Mouse (Mus musculus) midbrain, embryonic 12.5 days (tissue): ENCODE results near the gene Gm5134. TPM values are rescaled to one million over a fixed set of nuclear protein-coding genes. Genes with fewer than 3 reads are reported as not detected.

ENCODE experiments used
- ATAC-seq: fragments of 200-750 bp; cut with Nextera tagmentation; 2 replicates; pipeline ENCODE4 v1.8.0; 2017; ENCODE audit warnings: low read depth, moderate TSS enrichment, moderate library complexity; ENCODE audit not compliant: low FRiP score
- H3K27ac ChIP-seq: fragments of 300-500 bp; sonication (generic); replicated peaks from 2 replicates; pipeline ENCODE4 v1.5.1; 2016; ENCODE audit warnings: mild to moderate bottlenecking
- H3K27me3 ChIP-seq: fragments of 300-500 bp; sonication (generic); 2 replicates; pipeline ENCODE4 v1.6.1; 2016; ENCODE audit warnings: mild to moderate bottlenecking
- H3K36me3 ChIP-seq: fragments of 300-500 bp; sonication (generic); 2 replicates; pipeline ENCODE4 v1.6.1; 2016
- H3K4me1 ChIP-seq: fragments of 300-500 bp; sonication (generic); 2 replicates; pipeline ENCODE4 v1.6.1; 2016
- H3K4me2 ChIP-seq: fragments of 300-500 bp; sonication (generic); replicated peaks from 2 replicates; pipeline ENCODE4 v1.6.1; 2016; ENCODE audit warnings: mild to moderate bottlenecking, moderate library complexity
- H3K4me3 ChIP-seq: fragments of 300-500 bp; sonication (generic); 2 replicates; pipeline ENCODE4 v1.5.1; 2016; ENCODE audit warnings: mild to moderate bottlenecking
- H3K9ac ChIP-seq: fragments of 300-500 bp; sonication (generic); replicated peaks from 2 replicates; pipeline ENCODE4 v1.6.1; 2016; ENCODE audit warnings: mild to moderate bottlenecking, moderate library complexity
- H3K9me3 ChIP-seq: fragments of 300-500 bp; sonication (generic); 2 replicates; pipeline ENCODE4 v1.6.1; 2016; ENCODE audit warnings: mild to moderate bottlenecking
- WGBS: fragments of 180-500 bp; shearing (Covaris S2); methylation state at CpG from one replicate; pipeline ENCODE4 v1.1.7; 2016; 5-methylcytosine and 5-hydroxymethylcytosine counted together
- polyA plus RNA-seq: library from polyadenylated mRNA; unstranded; fragments of >200 nt; fragmentation: Nextera tagmentation; extraction: Ambion mirVana; gene quantifications from 2 replicates; pipeline ENCODE4 v1.2.1, GENCODE M21; 2016

The Gm5134 gene
- polyA plus RNA-seq, 1 experiment from 2014 or later, result not detected

GRCm38 (mm10) chr10:76030496-76030895 lies 76.2 kb downstream of the Gm5134 start:
- Histone ChIP-seq H3K36me3 (0 out of 2 replicates have a peak, but pooled peaks cover 4% of the 10 kb centered on the region), H3K4me1 (peaks cover 8% of the 10 kb centered on the region), H3K27ac (no peak overlapping the region), H3K9me3 (no peaks in the 10 kb centered on the region), H3K9ac (no peak overlapping the region), H3K27me3 (no peaks in the 10 kb centered on the region), H3K4me3 (no peak overlapping the region), H3K4me2 (no peak overlapping the region)
- no peak for ATAC-seq
- 56% methylated on average over 5 of the region's 5 CpGs for WGBS

DNA sequence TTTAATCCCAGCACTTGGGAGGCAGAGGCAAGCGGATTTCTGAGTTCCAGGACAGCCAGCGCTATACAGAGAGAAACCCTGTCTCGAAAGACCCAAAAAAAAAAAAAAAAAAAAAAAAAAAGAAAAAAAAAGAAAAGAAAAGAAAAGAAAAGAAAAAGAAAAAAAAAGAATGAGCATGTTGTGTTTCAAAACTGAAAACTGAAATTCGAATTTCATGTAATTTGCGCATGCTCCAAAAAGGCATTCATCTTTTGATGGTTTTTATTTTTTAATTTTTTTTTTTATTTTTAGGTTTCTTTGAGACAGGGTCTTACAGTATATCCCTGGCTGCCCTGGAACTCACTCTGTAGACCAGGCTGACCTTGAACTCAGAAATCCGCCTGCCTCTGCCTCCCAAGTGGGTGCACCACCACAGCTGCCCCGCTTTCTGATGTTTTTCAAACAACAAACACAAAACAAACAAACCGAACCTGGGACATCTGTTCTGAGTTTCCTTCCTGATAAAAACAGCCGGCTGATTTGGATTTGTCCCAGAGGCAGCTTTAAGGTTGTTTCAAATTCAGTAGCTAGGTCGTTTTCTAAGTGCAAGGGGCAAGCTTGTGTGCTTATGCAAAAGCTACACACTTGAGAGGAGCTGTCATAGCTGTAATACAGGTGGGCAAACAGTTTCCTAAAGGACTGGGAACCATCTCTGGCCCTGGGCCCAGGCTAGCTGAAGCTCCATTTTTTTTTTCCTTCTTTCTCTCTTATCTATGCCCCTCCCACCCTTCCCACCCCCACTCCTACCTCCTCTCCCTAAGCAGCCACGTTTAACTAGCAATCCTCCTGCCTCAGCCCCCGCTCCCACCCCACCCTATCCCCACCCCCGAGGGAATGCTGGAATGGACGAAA lies 77.4 kb downstream of the Gm5134 start:
- Histone ChIP-seq H3K4me1 (peaks cover 8% of the 10 kb centered on the region), H3K27me3 (no peaks in the 10 kb centered on the region), H3K27ac (peak overlapping the region; percentile 58), H3K9ac (peak overlapping the region; percentile 91; the same call in 1 of the 2 replicates), H3K4me2 (peak overlapping the region; percentile 81), H3K9me3 (no peaks in the 10 kb centered on the region), H3K36me3 (0 out of 2 replicates have a peak, but pooled peaks cover 12% of the 10 kb centered on the region), H3K4me3 (peak overlapping the region; percentile 86)
- ATAC-seq, result peak; percentile 57
- WGBS, result 55% methylated on average over 14 of the region's 14 CpGs

DNA sequence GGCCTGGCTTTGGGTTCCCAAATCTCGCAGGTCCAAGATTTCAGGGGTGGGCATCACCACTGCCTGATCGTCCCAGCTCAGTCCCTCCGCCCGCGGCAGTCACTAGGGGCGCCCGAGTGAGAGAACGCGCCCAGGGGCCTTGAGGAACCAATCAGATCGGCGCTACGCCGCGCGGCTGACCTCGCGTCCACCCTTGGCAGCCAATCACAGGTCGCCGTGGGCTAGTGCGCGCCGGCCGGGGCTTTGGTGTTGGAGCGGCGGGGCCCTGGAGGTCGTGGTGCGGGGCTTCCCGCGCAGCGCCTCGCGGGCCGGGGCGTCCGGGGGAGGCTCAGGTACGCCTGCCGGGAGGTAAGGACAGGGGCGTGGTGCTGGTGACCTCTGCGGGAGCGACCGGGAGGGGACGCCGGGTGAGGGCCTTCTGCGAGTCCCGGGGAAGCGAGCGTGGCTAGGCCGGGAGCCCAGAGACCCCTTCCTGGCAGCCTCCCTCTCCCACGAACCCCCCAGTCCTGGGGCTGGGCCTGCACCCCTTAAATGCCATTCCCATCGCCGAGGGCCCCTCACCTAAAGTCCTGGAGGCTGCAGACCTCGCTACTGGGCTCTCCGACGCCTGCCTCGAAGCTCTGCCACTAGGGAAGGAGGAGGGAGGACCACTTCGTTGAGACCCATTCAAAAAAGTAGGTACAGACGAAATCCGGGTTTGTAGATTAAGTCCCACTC lies 78.2 kb downstream of the Gm5134 start, which contains the start of gene Zfp280b:
Zfp280b (plus strand) TSS at position 249 of the 717 bp plus-strand sequence.
- H3K9me3 ChIP-seq, result no peaks in the 10 kb centered on the region
- peak within 1 kb of the TSS; percentile 86 for H3K4me3 ChIP-seq
- H3K27ac ChIP-seq, result peak within 1 kb of the TSS; percentile 58
- peaks cover 8% of the 10 kb centered on the region for H3K4me1 ChIP-seq
- under 1% methylated on average over 53 of the region's 58 CpGs for WGBS
- peak within 1 kb of the TSS; percentile 81 for H3K4me2 ChIP-seq
- no peaks in the 10 kb centered on the region for H3K27me3 ChIP-seq
- ATAC-seq, result peak; percentile 99
- H3K9ac ChIP-seq, result peak within 1 kb of the TSS; percentile 91
- peaks cover 19% of the 10 kb centered on the region for H3K36me3 ChIP-seq

DNA sequence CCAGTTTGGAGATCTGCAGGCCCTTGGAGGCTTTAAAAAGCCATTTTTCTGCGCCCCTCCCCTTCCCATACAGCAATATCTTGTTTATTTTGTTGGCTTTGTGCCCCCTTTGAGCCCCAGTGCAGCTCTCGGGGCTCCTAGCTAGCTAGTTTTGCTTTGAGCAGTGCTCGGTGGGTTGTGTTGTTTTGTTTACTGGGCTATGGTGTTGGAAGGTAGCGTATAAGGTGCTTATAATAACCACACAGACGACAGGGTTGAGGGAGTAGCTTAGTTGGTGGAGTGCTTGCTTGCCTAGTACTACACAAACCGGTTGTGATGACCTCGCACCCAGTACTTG lies 78.8 kb downstream of the Gm5134 start:
- ATAC-seq, result no peak
- H3K9ac ChIP-seq, result peak overlapping the region; percentile 91
- peak overlapping the region; percentile 86 for H3K4me3 ChIP-seq
- H3K9me3 ChIP-seq, result no peaks in the 10 kb centered on the region
- H3K27me3 ChIP-seq, result no peaks in the 10 kb centered on the region
- no peak overlapping the region for H3K27ac ChIP-seq
- 16% methylated on average over 7 of the region's 7 CpGs for WGBS
- peaks cover 24% of the 10 kb centered on the region for H3K36me3 ChIP-seq
- H3K4me2 ChIP-seq, result peak overlapping the region; percentile 81
- peaks cover 8% of the 10 kb centered on the region for H3K4me1 ChIP-seq

DNA sequence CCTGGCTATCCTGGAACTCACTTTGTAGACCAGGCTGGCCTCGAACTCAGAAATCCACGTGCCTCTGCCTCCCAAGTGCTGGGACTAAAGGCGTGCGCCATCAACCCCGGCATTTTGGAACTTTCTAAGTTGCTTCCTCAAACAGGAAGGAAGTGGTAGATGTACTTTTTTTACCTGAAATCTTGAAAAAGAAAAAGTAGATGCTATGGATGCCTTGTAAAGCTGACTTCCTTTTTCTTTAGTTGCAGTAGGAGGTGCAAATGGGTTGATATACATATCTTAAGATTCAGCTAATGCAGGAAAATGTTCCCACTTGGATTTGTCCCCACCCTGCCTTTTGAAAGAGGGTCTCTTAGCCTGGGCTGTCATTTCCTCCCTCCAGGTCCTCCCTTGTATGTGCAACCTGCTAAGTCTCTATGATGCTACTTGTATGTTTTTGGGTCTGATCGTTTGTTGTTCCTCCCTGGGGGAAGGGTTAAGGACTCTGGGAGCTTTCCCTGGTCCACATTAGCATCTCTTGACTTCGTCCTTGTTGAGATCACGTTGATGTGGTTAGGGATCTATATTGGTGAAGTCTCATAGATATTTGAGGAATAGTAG lies 79.8 kb downstream of the Gm5134 start:
- Histone ChIP-seq H3K27me3 (no peaks in the 10 kb centered on the region), H3K4me1 (peaks cover 8% of the 10 kb centered on the region), H3K9me3 (no peaks in the 10 kb centered on the region), H3K36me3 (peaks cover 34% of the 10 kb centered on the region), H3K4me2 (peak overlapping the region; percentile 81; the same call in 1 of the 2 replicates), H3K4me3 (no peak overlapping the region), H3K9ac (no peak overlapping the region), H3K27ac (no peak overlapping the region)
- no peak for ATAC-seq
- WGBS, result 97% methylated on average over 8 of the region's 8 CpGs

GRCm38 (mm10) chr10:76035277-76035676 lies 81.0 kb downstream of the Gm5134 start:
- H3K9ac ChIP-seq, result no peak overlapping the region
- H3K36me3 ChIP-seq, result peaks cover 46% of the 10 kb centered on the region
- H3K4me2 ChIP-seq, result no peak overlapping the region
- peaks cover 8% of the 10 kb centered on the region for H3K4me1 ChIP-seq
- no peak overlapping the region for H3K4me3 ChIP-seq
- H3K27me3 ChIP-seq, result no peaks in the 10 kb centered on the region
- ATAC-seq, result no peak
- no peaks in the 10 kb centered on the region for H3K9me3 ChIP-seq
- H3K27ac ChIP-seq, result no peak overlapping the region

GRCm38 (mm10) chr10:76036962-76037361 lies 82.6 kb downstream of the Gm5134 start:
- H3K4me2 ChIP-seq, result no peak overlapping the region
- H3K27me3 ChIP-seq, result no peaks in the 10 kb centered on the region
- peaks cover 60% of the 10 kb centered on the region for H3K36me3 ChIP-seq
- no peak overlapping the region for H3K9ac ChIP-seq
- ATAC-seq, result no peak
- WGBS, result 97% methylated on average over 5 of the region's 5 CpGs
- no peak overlapping the region for H3K27ac ChIP-seq
- H3K4me3 ChIP-seq, result no peak overlapping the region
- H3K4me1 ChIP-seq, result peaks cover 8% of the 10 kb centered on the region
- H3K9me3 ChIP-seq, result no peaks in the 10 kb centered on the region

GRCm38 (mm10) chr10:76045343-76045742 lies 91.0 kb downstream of the Gm5134 start:
- ATAC-seq, result no peak
- no peak overlapping the region for H3K4me2 ChIP-seq
- peaks cover 28% of the 10 kb centered on the region for H3K36me3 ChIP-seq
- no peaks in the 10 kb centered on the region for H3K9me3 ChIP-seq
- H3K4me1 ChIP-seq, result no peaks in the 10 kb centered on the region
- no peak overlapping the region for H3K27ac ChIP-seq
- no peak overlapping the region for H3K4me3 ChIP-seq
- no peaks in the 10 kb centered on the region for H3K27me3 ChIP-seq
- 39% methylated on average over 5 of the region's 5 CpGs for WGBS
- no peak overlapping the region for H3K9ac ChIP-seq

DNA sequence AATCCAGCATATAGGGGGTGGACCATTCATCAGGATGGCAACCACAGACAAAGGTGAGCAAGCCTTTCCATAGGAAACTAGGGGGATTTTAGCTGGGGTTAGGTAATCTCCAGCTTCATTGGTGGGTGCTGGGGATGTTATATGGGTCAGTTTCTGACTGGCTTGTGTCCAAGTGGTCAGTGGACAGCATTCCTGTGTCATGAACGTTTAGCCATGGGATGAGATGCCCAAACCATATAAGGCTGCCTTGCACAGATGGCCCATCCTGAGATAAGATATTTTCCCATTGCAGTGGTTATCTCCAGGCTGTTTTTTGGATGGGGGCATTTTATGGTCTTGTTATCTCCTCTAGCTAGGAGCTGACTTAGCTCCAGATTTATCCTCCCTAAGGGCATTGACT lies 92.4 kb downstream of the Gm5134 start:
- Histone ChIP-seq H3K27ac (no peak overlapping the region), H3K9me3 (no peaks in the 10 kb centered on the region), H3K4me3 (no peak overlapping the region), H3K27me3 (no peaks in the 10 kb centered on the region), H3K4me2 (no peak overlapping the region), H3K4me1 (no peaks in the 10 kb centered on the region), H3K9ac (no peak overlapping the region), H3K36me3 (peaks cover 15% of the 10 kb centered on the region)
- WGBS, result 64% methylated on average over 1 of the region's 1 CpGs
- no peak for ATAC-seq

DNA sequence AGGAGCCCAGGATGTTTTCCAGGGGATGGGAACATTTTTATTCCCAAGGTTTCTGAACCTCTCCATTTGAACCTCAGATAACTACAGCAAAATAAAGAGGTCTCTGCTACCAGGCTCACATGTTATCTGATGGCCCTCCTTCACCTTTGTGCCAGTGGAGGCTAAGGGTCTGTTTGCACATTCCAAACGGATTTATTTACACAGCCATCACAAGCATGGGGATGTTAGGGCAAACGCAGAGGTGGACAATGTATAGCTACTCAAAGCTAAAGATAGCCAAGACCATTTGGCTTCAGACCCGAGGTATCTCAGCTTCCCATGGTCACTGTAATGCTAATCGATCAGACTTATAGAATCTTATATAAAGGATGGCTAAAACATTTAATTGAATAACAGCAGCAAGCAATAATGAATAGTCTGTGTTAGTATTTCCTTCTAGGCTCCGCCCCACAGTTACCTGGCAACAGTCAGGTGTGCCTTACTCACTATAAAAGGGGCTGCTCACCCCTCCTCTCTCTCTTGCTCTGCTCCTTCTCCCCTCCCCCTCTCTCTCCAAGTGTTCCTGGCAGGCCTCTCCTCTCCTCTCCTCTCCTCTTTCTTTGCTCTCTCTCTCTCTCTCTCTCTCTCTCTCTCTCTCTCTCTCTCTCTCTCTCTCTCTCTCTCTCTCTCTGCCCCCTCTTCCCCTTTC lies 93.0 kb downstream of the Gm5134 start:
- no peak overlapping the region for H3K4me2 ChIP-seq
- ATAC-seq, result no peak
- H3K27ac ChIP-seq, result no peak overlapping the region
- H3K36me3 ChIP-seq, result peaks cover 15% of the 10 kb centered on the region
- 60% methylated on average over 5 of the region's 5 CpGs for WGBS
- no peak overlapping the region for H3K9ac ChIP-seq
- H3K9me3 ChIP-seq, result 0 out of 2 replicates have a peak, but pooled peaks cover under 1% of the 10 kb centered on the region
- no peak overlapping the region for H3K4me3 ChIP-seq
- H3K27me3 ChIP-seq, result no peaks in the 10 kb centered on the region
- H3K4me1 ChIP-seq, result no peaks in the 10 kb centered on the region

DNA sequence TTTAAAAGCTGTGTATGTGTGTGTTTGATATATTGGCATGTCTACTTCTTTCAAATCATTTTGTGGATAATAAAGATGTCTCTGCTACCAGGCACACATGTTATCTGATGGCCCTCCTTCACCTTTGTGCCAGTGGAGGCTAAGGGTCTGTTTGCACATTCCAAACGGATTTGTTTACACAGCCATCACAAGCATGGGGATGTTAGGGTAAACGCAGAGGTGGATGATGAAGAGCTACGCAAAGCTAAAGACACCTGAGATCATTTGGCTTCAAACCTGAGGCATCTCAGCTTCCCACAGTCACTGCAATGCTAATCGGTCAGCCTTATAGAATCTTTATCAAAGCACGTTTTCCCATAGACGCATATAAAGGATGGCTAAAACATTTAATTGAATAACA lies 94.7 kb downstream of the Gm5134 start:
- H3K4me1 ChIP-seq, result no peaks in the 10 kb centered on the region
- H3K27me3 ChIP-seq, result no peaks in the 10 kb centered on the region
- 0 out of 2 replicates have a peak, but pooled peaks cover 4% of the 10 kb centered on the region for H3K9me3 ChIP-seq
- H3K4me3 ChIP-seq, result no peak overlapping the region
- no peak for ATAC-seq
- H3K36me3 ChIP-seq, result peaks cover 3% of the 10 kb centered on the region
- H3K27ac ChIP-seq, result no peak overlapping the region
- H3K9ac ChIP-seq, result no peak overlapping the region
- no peak overlapping the region for H3K4me2 ChIP-seq
- WGBS, result 57% methylated on average over 6 of the region's 6 CpGs
